Mouse (Mus musculus): ENCODE data around the gene Rassf4.

Rassf4 gene

GRCm38 (mm10) chr6:116673471-116674282 lies at the start of gene Rassf4:
Rassf4 (minus strand) TSS chr6:116673952.
- no peak for DNase-seq (ENCODE audit: extremely low read depth, low read depth, low spot score)

GRCm38 (mm10) chr6:116718920-116719319 lies 45.2 kb upstream of the Rassf4 start:
- DNase-seq (ENCODE audit: extremely low read depth, low read depth, low spot score): no peak

DNA sequence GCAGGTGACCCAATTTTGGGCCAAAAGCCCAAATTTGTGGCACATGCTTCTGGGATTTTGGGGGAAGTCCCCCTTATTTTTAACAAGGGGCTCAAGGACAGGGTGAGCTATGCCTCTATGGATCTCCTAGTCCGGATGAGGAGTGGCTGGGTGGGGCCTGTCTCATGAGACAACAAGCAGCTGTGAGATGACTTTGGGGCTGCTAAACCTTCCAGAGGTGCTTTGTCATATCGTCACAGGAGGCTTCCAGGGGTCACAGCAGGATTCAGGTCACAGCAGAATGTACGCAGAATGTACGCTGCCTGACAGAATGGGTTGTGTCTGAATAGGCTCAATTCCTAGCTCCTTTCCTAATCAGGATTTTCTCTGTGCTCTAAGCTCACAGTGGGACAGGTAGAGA lies 44.6 kb upstream of the Rassf4 start:
- no peak for DNase-seq (ENCODE audit: extremely low read depth, low read depth, low spot score)

DNA sequence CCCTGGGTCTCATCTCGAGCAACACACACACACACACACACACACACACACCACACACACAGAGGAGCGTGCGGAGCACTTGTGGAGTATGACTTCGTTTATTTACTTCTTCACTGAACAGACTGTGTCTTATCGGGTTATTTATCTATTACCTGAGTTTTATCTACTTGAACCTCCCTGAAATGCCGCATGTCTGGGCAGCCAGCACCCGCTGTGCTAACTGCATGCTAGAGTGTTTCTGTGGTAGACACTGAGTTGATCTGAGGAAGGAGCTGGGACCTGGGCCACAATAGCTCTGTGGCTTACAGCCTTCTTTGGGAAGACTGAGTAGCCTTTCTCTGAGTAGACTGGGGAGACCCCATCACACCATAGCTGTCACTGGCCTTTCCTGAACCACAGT lies 44.1 kb upstream of the Rassf4 start:
- no peak for DNase-seq (ENCODE audit: extremely low read depth, low read depth, low spot score)

DNA sequence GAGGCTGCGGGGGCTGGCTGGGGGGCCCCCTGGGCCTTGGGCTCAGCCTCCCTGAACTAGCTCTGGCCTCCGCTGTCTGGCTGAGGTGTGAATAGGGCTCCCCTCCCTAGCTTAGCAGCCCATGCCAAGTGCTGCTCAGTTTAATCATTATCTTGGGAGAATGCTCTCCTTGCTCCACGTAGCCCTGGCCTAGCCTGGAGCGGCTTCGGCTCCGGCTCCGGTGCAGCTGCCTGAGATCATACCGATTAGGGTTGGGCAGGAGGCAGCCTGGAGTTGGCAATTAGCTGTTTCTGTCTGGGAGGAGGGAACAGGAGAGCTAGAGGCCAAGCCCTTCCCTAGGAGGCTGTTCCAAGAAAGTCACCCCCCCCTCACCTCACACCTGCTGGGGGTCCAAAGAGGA lies 42.9 kb upstream of the Rassf4 start, which contains the start of gene Tmem72:
Gene Tmem72 (minus strand): TSS at position 248 of the 400 bp plus-strand sequence.
- no peak for DNase-seq (ENCODE audit: extremely low read depth, low read depth, low spot score)

DNA sequence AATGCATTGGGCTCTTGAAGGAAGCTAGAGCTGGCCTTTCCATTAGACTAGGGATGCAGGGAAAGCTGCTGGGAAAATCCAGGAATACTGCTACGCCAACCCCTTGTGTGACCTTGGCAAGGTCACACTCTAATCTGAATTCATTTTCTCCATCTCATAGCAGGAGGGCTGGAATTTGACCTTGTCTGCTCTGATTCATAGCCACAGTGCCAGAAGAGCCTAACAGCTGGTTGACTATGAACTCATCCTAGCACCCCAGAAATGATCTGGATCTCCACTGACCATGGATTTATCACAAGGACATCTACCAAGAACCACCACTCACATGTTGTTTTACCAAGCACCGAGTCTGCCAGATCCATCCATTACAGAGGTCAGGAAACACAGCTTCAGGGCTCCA lies 41.4 kb upstream of the Rassf4 start:
- DNase-seq (ENCODE audit: extremely low read depth, low read depth, low spot score): no peak

DNA sequence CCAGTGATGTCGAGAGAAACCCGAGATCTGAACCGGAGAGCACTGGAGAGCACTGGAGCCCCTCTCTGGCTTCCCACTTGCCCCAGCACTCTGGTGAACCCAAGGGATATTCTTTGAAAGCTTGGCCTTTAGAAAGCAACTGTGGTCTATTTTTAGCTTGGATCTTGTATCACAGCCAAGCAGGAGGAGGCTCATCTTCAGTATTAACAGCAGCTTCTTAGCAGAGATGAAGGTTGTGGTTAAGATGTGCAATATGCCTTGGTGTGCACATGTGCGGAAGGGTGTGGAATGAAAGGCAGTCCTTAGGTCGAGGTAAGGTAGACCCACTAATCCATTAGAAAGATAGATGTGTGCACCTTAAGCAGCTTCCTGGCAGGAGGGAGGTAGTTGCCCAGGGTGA lies 40.8 kb upstream of the Rassf4 start:
- no peak for DNase-seq (ENCODE audit: extremely low read depth, low read depth, low spot score)

- DNase-seq (ENCODE audit: extremely low read depth, low read depth, low spot score): no peak
Measured at GRCm38 (mm10) chr6:116713966-116714365, 40.2 kb upstream of the Rassf4 start.

DNA sequence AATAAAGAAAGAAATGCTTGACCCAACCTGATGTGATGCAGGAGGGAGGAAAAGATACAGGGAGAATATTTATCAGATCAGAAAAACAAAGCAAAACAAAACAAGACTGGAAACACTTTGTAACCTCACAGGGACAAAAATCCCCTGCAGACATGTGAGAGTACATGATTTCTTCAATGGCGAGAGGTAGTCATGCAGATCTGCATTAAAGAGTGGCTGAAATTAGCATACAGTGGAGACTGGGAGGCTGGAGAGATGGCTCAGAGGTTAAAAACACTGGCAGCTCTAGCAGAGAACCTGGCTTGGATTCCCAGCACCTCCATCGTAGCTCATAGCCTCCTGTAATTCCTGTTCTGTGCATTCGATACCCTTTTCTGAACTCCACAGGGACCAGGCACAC lies 38.8 kb upstream of the Rassf4 start:
- no peak for DNase-seq (ENCODE audit: extremely low read depth, low read depth, low spot score)

GRCm38 (mm10) chr6:116712062-116712461 lies 38.3 kb upstream of the Rassf4 start:
- no peak for DNase-seq (ENCODE audit: extremely low read depth, low read depth, low spot score)

DNA sequence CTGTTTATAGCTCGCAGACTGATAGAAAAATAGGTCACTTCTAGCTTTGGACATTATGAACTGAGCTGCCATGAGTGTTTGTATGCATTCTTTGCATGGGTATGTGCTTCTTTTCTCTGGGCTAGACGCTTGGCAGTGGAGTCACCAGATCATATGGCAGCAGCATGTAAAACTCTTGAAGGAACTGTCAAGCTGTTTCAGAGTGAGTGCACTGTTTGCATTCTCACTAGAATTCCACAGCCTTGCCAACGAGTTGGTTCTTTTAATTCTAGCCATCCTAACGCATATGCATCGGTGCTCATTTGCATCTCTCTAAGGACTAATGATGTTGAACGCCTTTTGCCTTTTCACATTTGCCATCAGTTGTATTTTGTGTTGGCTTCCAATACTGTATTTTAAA lies 30.6 kb upstream of the Rassf4 start:
- DNase-seq (ENCODE audit: extremely low read depth, low read depth, low spot score): no peak

- no peak for DNase-seq (ENCODE audit: extremely low read depth, low read depth, low spot score)
Measured at GRCm38 (mm10) chr6:116700821-116701220, 27.1 kb upstream of the Rassf4 start.

- no peak for DNase-seq (ENCODE audit: extremely low read depth, low read depth, low spot score)
Measured at GRCm38 (mm10) chr6:116697896-116698425, 24.2 kb upstream of the Rassf4 start.

- no peak for DNase-seq (ENCODE audit: extremely low read depth, low read depth, low spot score)
Measured at GRCm38 (mm10) chr6:116697413-116697812, 23.7 kb upstream of the Rassf4 start.

GRCm38 (mm10) chr6:116694346-116694745 lies 20.6 kb upstream of the Rassf4 start:
- DNase-seq (ENCODE audit: extremely low read depth, low read depth, low spot score): no peak

- DNase-seq (ENCODE audit: extremely low read depth, low read depth, low spot score): no peak
Measured at GRCm38 (mm10) chr6:116693639-116694038, 19.9 kb upstream of the Rassf4 start.

- no peak for DNase-seq (ENCODE audit: extremely low read depth, low read depth, low spot score)
Measured at GRCm38 (mm10) chr6:116682317-116682716, 8.6 kb upstream of the Rassf4 start.

DNA sequence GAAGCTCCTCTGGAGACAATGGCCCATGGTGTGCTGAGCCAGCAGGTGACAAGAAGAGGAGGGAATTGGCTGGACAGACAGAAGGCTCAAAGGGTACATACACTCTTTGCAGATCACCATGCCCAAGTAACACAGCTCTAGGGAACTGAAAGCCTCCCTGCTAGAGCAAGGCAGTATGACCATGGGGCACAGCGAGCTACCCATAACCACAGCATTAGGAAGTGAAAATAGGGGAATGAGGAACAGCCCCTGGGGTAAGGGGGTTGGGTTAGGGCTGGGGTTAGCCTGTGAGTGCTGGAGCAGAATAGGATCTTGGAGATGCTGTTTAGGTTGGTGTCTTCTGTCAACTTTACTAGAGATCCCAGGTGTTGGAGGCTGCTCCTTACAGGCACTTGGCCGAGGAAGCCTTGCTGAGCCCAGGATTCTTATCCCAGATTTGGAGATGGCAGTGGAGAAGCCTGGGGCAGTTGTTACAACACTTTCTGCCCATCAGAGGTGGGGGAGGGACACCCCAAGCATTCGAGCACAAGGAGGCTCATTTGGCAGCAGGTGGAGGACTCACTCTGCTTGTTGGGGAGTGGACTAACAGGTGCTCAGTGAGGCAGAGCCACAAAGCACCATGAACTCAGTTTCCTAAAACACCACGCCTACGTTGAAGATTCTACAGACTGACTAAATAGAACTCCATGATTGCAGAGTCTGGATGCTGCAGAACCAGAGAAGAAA lies 6.0 kb upstream of the Rassf4 start:
- no peak for DNase-seq (ENCODE audit: extremely low read depth, low read depth, low spot score)

- no peak for DNase-seq (ENCODE audit: extremely low read depth, low read depth, low spot score)
Measured at GRCm38 (mm10) chr6:116677321-116677720, 3.6 kb upstream of the Rassf4 start.

- DNase-seq (ENCODE audit: extremely low read depth, low read depth, low spot score): no peak
Measured at GRCm38 (mm10) chr6:116676355-116676913, 2.7 kb upstream of the Rassf4 start.

GRCm38 (mm10) chr6:116674283-116674886 lies 633 bp upstream of the Rassf4 start:
- no peak for DNase-seq (ENCODE audit: extremely low read depth, low read depth, low spot score)
